Mouse (Mus musculus): ENCODE data around the gene Otud7b.

GRCm38 (mm10) chr3:96118142-96118541 lies 13.8 kb downstream of the Otud7b start:
- no peak for TF ChIP-seq CTCF (IDR thresholded peaks at IDR 0.05; ENCODE audit: low read depth)
- no peak for TF ChIP-seq EP300 (optimal IDR thresholded peaks at IDR 0.05)
